Mouse (Mus musculus) cerebellum, adult 11 months (tissue): ENCODE data around the gene Il34.

Source experiments
- DNase-seq: peaks from one replicate; pipeline ENCODE4 v3.0.0; 2022

The Il34 gene

GRCm38 (mm10) chr8:110731346-110731859, 74.3 kb downstream of the Il34 start:
- DNase-seq: peak; percentile 19

- no peak for DNase-seq
Observed at GRCm38 (mm10) chr8:110726893-110727292, 78.8 kb downstream of the Il34 start.

GRCm38 (mm10) chr8:110725084-110725838, 80.5 kb downstream of the Il34 start:
- no peak for DNase-seq

GRCm38 (mm10) chr8:110724493-110724892, 81.2 kb downstream of the Il34 start:
- DNase-seq: no peak

- no peak for DNase-seq
Observed at GRCm38 (mm10) chr8:110722414-110723011, 83.2 kb downstream of the Il34 start.

GRCm38 (mm10) chr8:110721606-110722413, 83.9 kb downstream of the Il34 start:
- DNase-seq: no peak

GRCm38 (mm10) chr8:110720685-110721598, 84.8 kb downstream of the Il34 start, which contains the start of gene Mtss1l:
Gene Mtss1l (plus strand): TSS chr8:110721476.
- peak; percentile 83 for DNase-seq

- no peak for DNase-seq
Observed at GRCm38 (mm10) chr8:110719898-110720653, 85.6 kb downstream of the Il34 start.

- DNase-seq: no peak
Observed at GRCm38 (mm10) chr8:110718969-110719670, 86.6 kb downstream of the Il34 start.

- no peak for DNase-seq
Observed at GRCm38 (mm10) chr8:110718209-110718968, 87.3 kb downstream of the Il34 start.

GRCm38 (mm10) chr8:110717131-110717530, 88.6 kb downstream of the Il34 start:
- DNase-seq: no peak

- DNase-seq: peak; percentile 69
Observed at GRCm38 (mm10) chr8:110716075-110716474, 89.6 kb downstream of the Il34 start.

- no peak for DNase-seq
Observed at GRCm38 (mm10) chr8:110714827-110715519, 90.8 kb downstream of the Il34 start.

- no peak for DNase-seq
Observed at GRCm38 (mm10) chr8:110713073-110713472, 92.7 kb downstream of the Il34 start.

- DNase-seq: no peak
Observed at GRCm38 (mm10) chr8:110711271-110711934, 94.3 kb downstream of the Il34 start.

- DNase-seq: no peak
Observed at GRCm38 (mm10) chr8:110710593-110710992, 95.1 kb downstream of the Il34 start.

- peak; percentile 30 for DNase-seq
Observed at GRCm38 (mm10) chr8:110708429-110708828, 97.3 kb downstream of the Il34 start.

- DNase-seq: peak; percentile 23
Observed at GRCm38 (mm10) chr8:110706288-110706870, 99.3 kb downstream of the Il34 start.
